Mouse (Mus musculus): ENCODE measurements around the gene Neu1. TPM values are rescaled to one million over a fixed set of nuclear protein-coding genes. Genes with fewer than 3 reads are reported as not detected.

The Neu1 gene
- polyA plus RNA-seq, 1 experiment from 2014 or later, result 40.6 TPM

GRCm38 (mm10) chr17:34916316-34916715 is 14.7 kb upstream of the Neu1 start:
- H3K27ac ChIP-seq (ENCODE audit: low read length), result no peak overlapping the region
- H3K27me3 ChIP-seq (ENCODE audit: control insufficient read depth, insufficient read depth, low read length), result no peaks in the 10 kb centered on the region
- H3K9ac ChIP-seq (ENCODE audit: low read length), result no peak overlapping the region
- H3K36me3 ChIP-seq (ENCODE audit: control insufficient read depth, insufficient read depth, low read length), result peaks cover 18% of the 10 kb centered on the region
- no peak for ATAC-seq (ENCODE audit: insufficient read depth, low FRiP score)
- no peaks in the 10 kb centered on the region for H3K9me3 ChIP-seq (replicated peaks; ENCODE audit: control insufficient read depth, low read length)
- no peak overlapping the region for H3K4me3 ChIP-seq (replicated peaks; ENCODE audit: low read length)
- WGBS, result 88% methylated on average over 5 of the region's 5 CpGs
- peaks cover 5% of the 10 kb centered on the region for H3K4me1 ChIP-seq (ENCODE audit: control insufficient read depth, insufficient read depth, low read length)
- no peak overlapping the region for H3K4me2 ChIP-seq (ENCODE audit: low read depth, low read length)

DNA sequence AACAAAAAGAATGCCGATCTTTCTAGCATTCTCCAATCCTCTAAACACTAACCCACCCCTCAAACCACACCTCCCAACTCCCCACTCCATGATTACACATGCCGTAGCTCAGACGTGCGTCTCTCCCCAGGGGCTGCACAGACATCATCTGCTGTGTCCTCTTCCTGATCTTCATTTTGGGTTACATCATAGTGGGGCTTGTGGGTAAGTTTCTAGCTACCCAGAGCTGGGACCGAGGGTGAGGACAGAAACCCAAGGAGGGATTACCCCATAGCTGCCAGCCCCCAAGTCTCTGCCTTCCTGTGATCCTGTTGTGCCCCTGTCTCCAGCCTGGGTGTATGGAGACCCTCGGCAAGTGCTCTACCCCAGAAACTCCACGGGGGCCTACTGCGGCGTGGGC is 13.9 kb upstream of the Neu1 start:
- no peak for ATAC-seq (ENCODE audit: insufficient read depth, low FRiP score)
- Histone ChIP-seq H3K4me3 (replicated peaks; ENCODE audit: low read length) (no peak overlapping the region), H3K27ac (ENCODE audit: low read length) (no peak overlapping the region), H3K4me1 (ENCODE audit: control insufficient read depth, insufficient read depth, low read length) (peaks cover 5% of the 10 kb centered on the region), H3K36me3 (ENCODE audit: control insufficient read depth, insufficient read depth, low read length) (peaks cover 15% of the 10 kb centered on the region), H3K4me2 (ENCODE audit: low read depth, low read length) (no peak overlapping the region), H3K27me3 (ENCODE audit: control insufficient read depth, insufficient read depth, low read length) (no peaks in the 10 kb centered on the region), H3K9me3 (replicated peaks; ENCODE audit: control insufficient read depth, low read length) (no peaks in the 10 kb centered on the region), H3K9ac (ENCODE audit: low read length) (no peak overlapping the region)
- 72% methylated on average over 9 of the region's 9 CpGs for WGBS

DNA sequence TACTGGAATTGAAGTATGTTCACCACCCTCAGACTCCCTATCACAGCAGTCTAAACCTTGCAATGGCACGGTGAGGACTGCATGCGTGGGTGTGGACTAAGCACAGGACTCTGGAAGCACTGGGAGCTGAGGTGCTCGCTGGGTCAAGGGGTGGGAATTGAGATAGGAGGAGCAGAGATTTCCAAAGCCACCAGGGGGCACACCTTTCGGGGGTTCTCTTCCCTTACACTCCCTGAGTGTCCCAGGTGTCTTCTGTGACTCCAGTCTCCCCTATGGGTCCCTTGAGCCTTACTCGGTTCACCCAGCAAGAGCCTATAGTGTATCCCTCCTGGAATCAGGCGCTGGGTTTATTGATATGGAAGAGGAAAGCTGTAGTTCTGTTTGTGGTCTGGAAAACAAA is 8.1 kb upstream of the Neu1 start:
- ATAC-seq (ENCODE audit: insufficient read depth, low FRiP score), result no peak
- WGBS, result 43% methylated on average over 6 of the region's 6 CpGs
- H3K27ac ChIP-seq (ENCODE audit: low read length), result no peak overlapping the region

DNA sequence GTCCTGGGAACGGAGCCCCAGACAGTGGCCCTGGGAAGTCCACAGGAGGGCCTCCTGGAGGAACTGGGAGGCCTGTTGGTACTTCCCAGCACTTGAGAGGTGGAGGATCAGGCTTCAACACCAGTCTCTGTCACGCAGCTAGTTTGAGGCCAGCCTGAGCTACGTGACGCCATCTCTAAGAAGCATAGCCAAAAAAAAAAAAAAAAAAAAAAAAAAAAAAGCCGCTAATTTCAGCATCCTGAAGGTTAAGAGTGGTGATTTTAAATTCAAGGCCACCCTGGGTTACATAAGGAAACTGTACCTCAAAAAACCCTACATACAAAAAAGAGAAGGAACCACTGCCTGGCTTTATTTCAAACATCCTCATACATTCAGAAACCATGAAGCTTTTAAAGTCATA is 6.8 kb upstream of the Neu1 start:
- no peaks in the 10 kb centered on the region for H3K9me3 ChIP-seq (replicated peaks; ENCODE audit: control insufficient read depth, low read length)
- no peak overlapping the region for H3K9ac ChIP-seq (ENCODE audit: low read length)
- H3K27ac ChIP-seq (ENCODE audit: low read length), result no peak overlapping the region
- H3K4me3 ChIP-seq (replicated peaks; ENCODE audit: low read length), result no peak overlapping the region
- H3K4me1 ChIP-seq (ENCODE audit: control insufficient read depth, insufficient read depth, low read length), result no peaks in the 10 kb centered on the region
- H3K36me3 ChIP-seq (ENCODE audit: control insufficient read depth, insufficient read depth, low read length), result no peaks in the 10 kb centered on the region
- no peak for ATAC-seq (ENCODE audit: insufficient read depth, low FRiP score)
- WGBS, result 69% methylated on average over 5 of the region's 5 CpGs
- no peak overlapping the region for H3K4me2 ChIP-seq (ENCODE audit: low read depth, low read length)
- no peaks in the 10 kb centered on the region for H3K27me3 ChIP-seq (ENCODE audit: control insufficient read depth, insufficient read depth, low read length)

More for the DNA sequence above, 8.1 kb upstream of the Neu1 start:
- Histone ChIP-seq H3K9me3 (replicated peaks; ENCODE audit: control insufficient read depth, low read length) (no peaks in the 10 kb centered on the region), H3K4me1 (ENCODE audit: control insufficient read depth, insufficient read depth, low read length) (no peaks in the 10 kb centered on the region), H3K9ac (ENCODE audit: low read length) (no peak overlapping the region), H3K36me3 (ENCODE audit: control insufficient read depth, insufficient read depth, low read length) (no peaks in the 10 kb centered on the region), H3K4me3 (replicated peaks; ENCODE audit: low read length) (no peak overlapping the region), H3K4me2 (ENCODE audit: low read depth, low read length) (no peak overlapping the region), H3K27me3 (ENCODE audit: control insufficient read depth, insufficient read depth, low read length) (no peaks in the 10 kb centered on the region)

GRCm38 (mm10) chr17:34927306-34928019 is 3.6 kb upstream of the Neu1 start:
- Histone ChIP-seq H3K27ac (ENCODE audit: low read length) (no peak overlapping the region), H3K27me3 (ENCODE audit: control insufficient read depth, insufficient read depth, low read length) (no peaks in the 10 kb centered on the region), H3K9ac (ENCODE audit: low read length) (no peak overlapping the region), H3K4me1 (ENCODE audit: control insufficient read depth, insufficient read depth, low read length) (peaks cover 7% of the 10 kb centered on the region), H3K4me3 (replicated peaks; ENCODE audit: low read length) (no peak overlapping the region), H3K9me3 (replicated peaks; ENCODE audit: control insufficient read depth, low read length) (no peaks in the 10 kb centered on the region), H3K36me3 (ENCODE audit: control insufficient read depth, insufficient read depth, low read length) (no peaks in the 10 kb centered on the region), H3K4me2 (ENCODE audit: low read depth, low read length) (no peak overlapping the region)
- ATAC-seq (ENCODE audit: insufficient read depth, low FRiP score), result no peak
- WGBS, result 84% methylated on average over 18 of the region's 18 CpGs

GRCm38 (mm10) chr17:34928841-34929240 is 2.2 kb upstream of the Neu1 start:
- Histone ChIP-seq H3K27me3 (ENCODE audit: control insufficient read depth, insufficient read depth, low read length) (no peaks in the 10 kb centered on the region), H3K4me2 (ENCODE audit: low read depth, low read length) (no peak overlapping the region), H3K36me3 (ENCODE audit: control insufficient read depth, insufficient read depth, low read length) (no peaks in the 10 kb centered on the region), H3K4me3 (replicated peaks; ENCODE audit: low read length) (no peak overlapping the region), H3K9me3 (replicated peaks; ENCODE audit: control insufficient read depth, low read length) (no peaks in the 10 kb centered on the region), H3K27ac (ENCODE audit: low read length) (no peak overlapping the region), H3K9ac (ENCODE audit: low read length) (no peak overlapping the region), H3K4me1 (ENCODE audit: control insufficient read depth, insufficient read depth, low read length) (peaks cover 7% of the 10 kb centered on the region)
- no peak for ATAC-seq (ENCODE audit: insufficient read depth, low FRiP score)
- 46% methylated on average over 4 of the region's 4 CpGs for WGBS

DNA sequence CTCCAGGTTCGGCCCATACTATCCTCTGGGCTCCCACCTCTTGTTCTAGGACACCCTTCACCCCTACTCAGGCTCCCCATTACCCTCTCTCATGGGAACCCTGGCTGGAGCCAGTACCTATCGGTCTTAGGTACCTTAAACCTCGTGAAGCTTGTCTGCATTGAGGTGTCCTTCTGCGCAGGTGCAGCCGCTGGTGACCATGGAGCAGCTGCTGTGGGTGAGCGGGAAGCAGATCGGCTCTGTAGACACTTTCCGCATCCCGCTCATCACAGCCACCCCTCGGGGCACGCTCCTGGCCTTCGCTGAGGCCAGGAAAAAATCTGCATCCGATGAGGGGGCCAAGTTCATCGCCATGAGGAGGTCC is 664 bp downstream of the Neu1 start:
- peaks cover 7% of the 10 kb centered on the region for H3K4me1 ChIP-seq (ENCODE audit: control insufficient read depth, insufficient read depth, low read length)

GRCm38 (mm10) chr17:34932287-34932686 is 1.2 kb downstream of the Neu1 start:
- ATAC-seq (ENCODE audit: insufficient read depth, low FRiP score), result no peak
- WGBS, result 64% methylated on average over 8 of the region's 8 CpGs
- no peak overlapping the region for H3K27ac ChIP-seq (ENCODE audit: low read length)

More for the DNA sequence above, 664 bp downstream of the Neu1 start:
- Histone ChIP-seq H3K27me3 (ENCODE audit: control insufficient read depth, insufficient read depth, low read length) (no peaks in the 10 kb centered on the region), H3K27ac (ENCODE audit: low read length) (peak overlapping the region; percentile 49; the same call in 1 of the 2 replicates), H3K4me3 (replicated peaks; ENCODE audit: low read length) (peak overlapping the region; percentile 83), H3K4me2 (ENCODE audit: low read depth, low read length) (peak overlapping the region; percentile 99), H3K9me3 (replicated peaks; ENCODE audit: control insufficient read depth, low read length) (no peaks in the 10 kb centered on the region), H3K9ac (ENCODE audit: low read length) (peak overlapping the region; percentile 85), H3K36me3 (ENCODE audit: control insufficient read depth, insufficient read depth, low read length) (no peaks in the 10 kb centered on the region)
- ATAC-seq (ENCODE audit: insufficient read depth, low FRiP score), result peak; percentile 6; the same call in 1 of the 2 replicates
- WGBS, result 9% methylated on average over 14 of the region's 14 CpGs

GRCm38 (mm10) chr17:34934031-34934430 is 3.0 kb downstream of the Neu1 start:
- Histone ChIP-seq H3K4me3 (replicated peaks; ENCODE audit: low read length) (no peak overlapping the region), H3K4me1 (ENCODE audit: control insufficient read depth, insufficient read depth, low read length) (peaks cover 7% of the 10 kb centered on the region), H3K9me3 (replicated peaks; ENCODE audit: control insufficient read depth, low read length) (no peaks in the 10 kb centered on the region), H3K4me2 (ENCODE audit: low read depth, low read length) (0 out of 2 replicates have a peak overlapping the region, but pooled peaks have one; percentile 3), H3K27ac (ENCODE audit: low read length) (no peak overlapping the region), H3K9ac (ENCODE audit: low read length) (no peak overlapping the region), H3K36me3 (ENCODE audit: control insufficient read depth, insufficient read depth, low read length) (no peaks in the 10 kb centered on the region), H3K27me3 (ENCODE audit: control insufficient read depth, insufficient read depth, low read length) (no peaks in the 10 kb centered on the region)
- ATAC-seq (ENCODE audit: insufficient read depth, low FRiP score), result no peak
- WGBS, result 73% methylated on average over 24 of the region's 24 CpGs

More at GRCm38 (mm10) chr17:34932287-34932686, 1.2 kb downstream of the Neu1 start:
- Histone ChIP-seq H3K4me1 (ENCODE audit: control insufficient read depth, insufficient read depth, low read length) (peaks cover 7% of the 10 kb centered on the region), H3K36me3 (ENCODE audit: control insufficient read depth, insufficient read depth, low read length) (no peaks in the 10 kb centered on the region), H3K9me3 (replicated peaks; ENCODE audit: control insufficient read depth, low read length) (no peaks in the 10 kb centered on the region), H3K27me3 (ENCODE audit: control insufficient read depth, insufficient read depth, low read length) (no peaks in the 10 kb centered on the region), H3K9ac (ENCODE audit: low read length) (peak overlapping the region; percentile 85), H3K4me2 (ENCODE audit: low read depth, low read length) (peak overlapping the region; percentile 99), H3K4me3 (replicated peaks; ENCODE audit: low read length) (peak overlapping the region; percentile 83)

Measured in stomach, embryonic 16.5 days (tissue).